Mouse (Mus musculus) heart, adult 11 months (tissue): Measurements from ENCODE around the gene Supt20.

Source experiments
- DNase-seq: peaks from one replicate; pipeline ENCODE4 v3.0.0; 2022

Supt20 gene

DNA sequence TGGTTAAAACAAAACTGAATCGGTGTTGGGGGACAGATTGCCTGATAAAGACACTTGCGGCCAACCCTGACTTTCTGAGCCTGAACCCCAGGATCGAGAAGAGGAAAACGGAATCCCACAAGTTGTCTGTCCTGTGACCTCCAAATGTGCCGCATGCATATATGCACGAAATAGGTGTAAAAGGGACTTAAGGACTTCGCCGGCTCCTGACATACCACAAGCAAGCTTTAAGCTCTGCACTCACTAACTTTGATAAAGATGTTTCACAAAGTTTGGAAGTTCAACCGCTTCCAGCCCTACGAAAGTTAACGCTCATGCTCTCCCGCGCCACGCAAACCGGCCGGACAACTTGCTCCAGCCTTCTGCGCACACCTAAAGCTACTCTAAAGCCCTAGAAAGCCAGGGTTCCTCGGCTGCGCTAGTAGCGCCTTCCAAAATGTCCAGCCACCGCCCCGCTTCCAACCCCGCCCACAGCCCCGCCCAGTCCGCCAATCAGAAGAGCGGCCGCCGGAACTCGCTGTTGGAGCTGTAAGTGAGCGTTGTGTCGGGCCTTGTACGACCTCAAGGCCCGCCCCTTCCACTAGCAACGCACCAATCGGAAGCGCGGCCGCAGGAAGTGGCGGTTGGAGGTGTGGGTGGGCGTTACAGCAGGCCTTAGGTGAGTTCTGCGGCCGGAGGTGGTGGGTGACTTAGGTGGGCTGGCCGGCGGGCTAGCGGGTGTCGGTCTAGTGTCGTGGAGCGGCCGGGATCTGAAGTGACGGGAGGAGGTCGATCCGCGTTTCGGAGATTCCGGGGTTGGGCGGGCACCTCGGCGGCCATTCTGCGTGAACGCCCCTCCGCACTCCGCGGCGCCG is at the start of gene Supt20:
Gene Supt20, plus strand, starts transcription at position 606 of the 854 bp plus-strand sequence.
- DNase-seq: peak; percentile 100

GRCm38 (mm10) chr3:54642851-54643250 is 49.8 kb upstream of the Supt20 start:
- DNase-seq: no peak

- peak; percentile 88 for DNase-seq
Observed at GRCm38 (mm10) chr3:54647583-54647982, 45.0 kb upstream of the Supt20 start.

- DNase-seq: peak; percentile 29
Observed at GRCm38 (mm10) chr3:54651576-54651975, 41.0 kb upstream of the Supt20 start.

DNA sequence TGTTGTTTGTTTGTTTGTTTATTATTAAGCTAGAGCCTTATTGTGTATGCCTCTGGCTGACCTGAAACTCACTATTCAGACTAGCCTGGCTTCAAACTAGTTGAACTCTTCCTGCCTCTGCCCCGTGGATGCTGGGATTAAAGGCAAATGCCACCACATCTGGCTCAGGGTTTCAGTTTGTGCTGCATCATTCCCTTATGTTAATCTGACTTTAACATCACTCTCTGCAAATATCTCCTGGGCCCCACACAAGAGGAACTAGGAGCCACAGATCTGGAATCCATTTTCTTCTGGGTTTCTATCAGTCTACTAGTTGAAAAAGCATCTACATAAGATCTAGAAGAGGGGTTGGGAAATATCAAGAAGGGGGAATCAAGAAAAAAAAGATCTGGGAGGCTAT is 38.4 kb upstream of the Supt20 start:
- DNase-seq: no peak

GRCm38 (mm10) chr3:54657090-54657489 is 35.5 kb upstream of the Supt20 start:
- DNase-seq: peak; percentile 40

DNA sequence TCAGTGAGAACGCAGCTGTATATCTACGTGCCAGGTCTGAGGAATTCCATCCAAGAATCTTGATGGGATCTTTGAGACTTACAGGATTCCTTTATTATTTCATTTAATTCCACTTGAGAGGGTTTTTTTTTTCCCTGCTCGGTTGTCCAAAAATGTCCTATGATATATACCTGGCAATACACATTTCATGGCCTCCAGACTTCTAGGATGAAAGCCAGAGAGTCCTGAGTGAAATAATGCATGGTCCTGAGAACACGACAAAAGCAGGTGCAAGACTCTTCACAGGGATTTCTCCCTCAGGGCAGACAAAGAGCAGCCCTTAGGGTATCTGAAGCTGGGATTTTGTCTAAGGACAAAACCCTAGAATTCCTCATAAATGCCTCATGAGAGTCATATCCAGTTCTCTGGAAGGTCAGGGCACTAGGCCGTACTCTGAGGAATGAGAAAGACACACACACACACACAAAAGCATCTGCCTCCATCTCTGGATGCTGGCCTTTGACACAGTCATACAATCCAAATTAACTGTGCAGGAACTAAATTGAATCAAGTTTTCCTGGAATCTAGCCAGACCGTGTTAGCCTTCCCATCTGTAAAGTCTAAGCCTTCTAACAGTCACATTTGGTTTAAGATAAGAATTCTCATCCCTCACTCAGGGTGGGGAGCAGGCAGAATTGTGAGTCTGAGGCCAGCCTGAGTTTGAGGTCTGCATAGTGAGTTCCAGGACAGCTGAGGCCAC is 34.5 kb upstream of the Supt20 start:
- DNase-seq: peak; percentile 70

DNA sequence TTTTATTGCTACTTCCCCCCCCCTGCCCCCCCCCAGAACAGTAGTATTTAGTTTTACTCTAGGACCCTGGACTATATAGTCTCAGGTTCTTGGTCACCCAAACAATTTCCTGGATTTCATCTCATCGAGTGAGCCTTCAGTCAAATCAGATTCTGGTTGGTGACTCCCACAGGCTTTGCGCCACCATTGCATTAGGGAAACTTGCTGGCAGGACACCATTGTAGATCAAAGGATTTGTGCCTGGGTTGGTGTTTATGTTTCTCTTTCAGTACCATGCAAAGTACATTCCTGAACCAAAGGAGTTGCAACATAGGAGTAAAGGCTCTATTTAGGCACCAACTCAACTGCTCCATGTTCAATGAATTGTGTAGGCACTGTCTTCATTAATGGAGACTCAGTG is 32.9 kb upstream of the Supt20 start:
- DNase-seq: peak; percentile 61

- DNase-seq: peak; percentile 78
Observed at GRCm38 (mm10) chr3:54662411-54662810, 30.2 kb upstream of the Supt20 start.

DNA sequence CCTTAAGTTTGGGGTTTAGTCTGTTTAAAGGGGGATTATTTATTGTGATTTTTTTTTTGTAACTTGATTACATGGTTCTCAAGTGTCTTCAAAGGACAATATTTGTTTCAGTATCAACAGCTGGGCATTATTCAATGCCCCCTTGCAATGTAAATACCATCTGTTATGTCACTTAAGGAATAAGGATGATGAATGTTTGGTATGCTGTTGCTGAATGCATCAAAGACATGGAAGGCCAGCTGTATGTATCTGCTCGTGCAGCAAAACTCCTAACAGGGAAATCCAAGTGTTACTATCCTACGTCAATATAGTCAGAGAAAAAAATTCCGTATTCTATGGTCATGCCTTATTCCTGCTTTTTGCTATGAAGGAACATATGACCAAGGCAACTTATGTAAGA is 24.5 kb upstream of the Supt20 start:
- DNase-seq: no peak

- DNase-seq: no peak
Observed at GRCm38 (mm10) chr3:54668722-54669121, 23.9 kb upstream of the Supt20 start.

- peak; percentile 40 for DNase-seq
Observed at GRCm38 (mm10) chr3:54669559-54669958, 23.0 kb upstream of the Supt20 start.

- peak; percentile 76 for DNase-seq
Observed at GRCm38 (mm10) chr3:54672111-54672510, 20.5 kb upstream of the Supt20 start.

DNA sequence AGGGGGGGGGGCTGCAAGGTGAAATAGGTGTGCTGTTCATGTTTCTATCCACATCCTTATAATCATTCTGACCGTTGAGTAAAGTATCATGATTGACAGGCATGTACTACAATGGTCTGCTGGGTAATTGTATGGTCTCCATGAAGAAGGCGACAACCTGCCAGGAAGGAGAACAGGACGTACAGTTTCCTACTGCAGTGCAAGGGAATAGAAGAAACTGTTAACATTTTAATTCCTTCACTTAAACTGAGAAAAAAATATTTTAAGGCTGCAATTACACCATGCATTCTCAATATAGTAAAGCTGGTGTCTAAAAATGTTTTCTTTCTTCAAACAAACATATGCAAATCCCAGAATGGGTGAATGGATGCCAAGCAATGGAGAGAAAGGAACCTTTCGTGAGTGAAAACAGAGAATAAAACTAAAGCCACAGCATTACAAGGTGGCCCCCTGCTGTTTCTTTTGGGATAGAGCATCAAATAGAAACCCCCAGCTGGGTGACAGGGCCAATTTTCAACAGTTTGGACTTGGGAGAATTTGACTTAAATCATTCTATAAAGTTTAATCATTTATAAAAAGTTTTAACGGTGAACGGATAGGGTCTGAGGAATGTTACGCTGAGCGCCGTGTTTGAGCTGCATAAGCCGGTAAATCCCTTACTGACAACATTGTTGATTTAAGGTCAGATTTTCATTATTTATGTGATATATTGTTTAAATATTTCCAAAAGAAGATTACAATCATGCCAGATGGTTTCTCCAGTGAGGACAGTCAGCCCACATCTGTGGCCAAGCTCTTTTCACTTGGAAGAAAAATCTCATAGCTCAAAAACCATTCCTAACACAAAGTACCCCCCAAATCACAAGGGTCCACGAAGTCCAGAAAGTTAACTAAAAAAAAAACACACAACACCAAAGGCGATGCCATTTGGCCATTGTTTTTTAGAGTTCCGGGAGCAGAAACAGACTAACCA is 19.8 kb upstream of the Supt20 start:
- DNase-seq: peak; percentile 64

DNA sequence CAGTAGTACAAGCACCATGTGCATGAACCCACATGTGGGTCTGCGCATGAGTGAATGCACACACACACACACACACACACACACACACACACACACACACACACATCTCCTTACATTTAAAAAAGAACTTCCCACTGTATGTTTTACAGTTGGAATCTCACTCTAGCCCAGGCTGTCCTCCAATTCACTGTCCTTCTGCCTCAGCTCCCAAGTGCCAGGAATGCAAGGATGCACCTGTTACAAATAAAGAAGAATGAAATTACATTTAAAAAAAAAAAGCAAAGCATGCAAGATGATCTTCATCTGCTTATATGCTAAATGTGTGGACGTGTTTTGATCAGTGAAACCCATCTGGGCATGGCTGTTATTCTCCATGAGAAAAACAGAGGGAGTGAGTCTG is 15.8 kb upstream of the Supt20 start:
- peak; percentile 21 for DNase-seq

GRCm38 (mm10) chr3:54681310-54682204 is 11.1 kb upstream of the Supt20 start:
- peak; percentile 17 for DNase-seq

- DNase-seq: no peak
Observed at GRCm38 (mm10) chr3:54685202-54685601, 7.4 kb upstream of the Supt20 start.

DNA sequence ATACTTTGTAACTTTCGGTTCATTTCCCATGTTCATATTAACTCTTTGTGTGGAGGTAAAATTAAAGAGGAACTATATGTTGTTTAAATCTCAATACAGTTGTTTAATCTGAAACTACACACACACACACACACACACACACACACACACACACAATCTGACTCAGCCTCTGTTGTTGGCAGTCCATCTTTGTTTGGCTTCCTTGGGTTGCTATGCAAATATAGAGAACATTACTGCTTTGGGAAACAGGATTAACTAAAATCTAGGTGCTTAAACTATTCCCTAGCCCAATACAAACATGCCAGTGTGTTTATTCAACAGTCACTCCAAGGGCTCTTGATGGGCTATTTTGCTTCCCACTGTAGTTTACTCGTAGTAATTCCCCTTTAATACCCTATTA is 5.4 kb upstream of the Supt20 start:
- DNase-seq: no peak

DNA sequence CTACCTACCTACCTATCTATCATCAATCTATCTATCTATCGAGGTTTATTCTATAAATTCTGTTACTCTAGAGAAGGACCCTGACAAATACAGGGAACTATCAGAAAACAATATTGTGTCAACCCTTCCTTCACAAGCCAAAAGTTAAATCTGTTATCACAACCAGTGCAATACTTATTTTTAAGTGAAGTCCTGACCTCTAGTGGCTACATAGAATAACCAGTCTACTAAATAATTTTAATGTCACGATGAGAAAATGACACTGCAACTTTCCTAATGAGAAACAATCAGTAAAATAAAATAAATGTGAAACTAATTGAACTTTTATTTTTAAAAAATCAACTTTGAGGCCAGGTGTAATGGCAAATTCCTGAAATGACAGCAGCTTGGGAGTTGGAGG is 3.5 kb upstream of the Supt20 start:
- DNase-seq: no peak

DNA sequence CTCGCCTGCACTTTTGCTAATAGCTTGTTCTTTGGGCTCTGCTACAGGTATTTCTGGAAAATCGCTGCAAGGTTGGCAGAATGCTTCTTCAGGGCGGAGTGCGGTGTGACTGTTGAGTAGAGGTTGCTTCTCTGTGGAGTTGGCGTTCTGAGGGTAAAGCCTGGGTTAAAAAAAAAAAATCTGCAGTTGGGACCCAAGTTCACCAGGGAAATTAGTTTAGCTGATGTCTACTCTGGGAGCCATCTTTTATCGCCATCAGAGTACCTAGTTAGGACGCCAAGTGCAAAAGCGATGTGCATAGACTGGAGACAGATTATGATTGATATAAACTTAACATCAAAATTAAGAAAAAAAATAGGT is 429 bp downstream of the Supt20 start:
- DNase-seq: no peak

DNA sequence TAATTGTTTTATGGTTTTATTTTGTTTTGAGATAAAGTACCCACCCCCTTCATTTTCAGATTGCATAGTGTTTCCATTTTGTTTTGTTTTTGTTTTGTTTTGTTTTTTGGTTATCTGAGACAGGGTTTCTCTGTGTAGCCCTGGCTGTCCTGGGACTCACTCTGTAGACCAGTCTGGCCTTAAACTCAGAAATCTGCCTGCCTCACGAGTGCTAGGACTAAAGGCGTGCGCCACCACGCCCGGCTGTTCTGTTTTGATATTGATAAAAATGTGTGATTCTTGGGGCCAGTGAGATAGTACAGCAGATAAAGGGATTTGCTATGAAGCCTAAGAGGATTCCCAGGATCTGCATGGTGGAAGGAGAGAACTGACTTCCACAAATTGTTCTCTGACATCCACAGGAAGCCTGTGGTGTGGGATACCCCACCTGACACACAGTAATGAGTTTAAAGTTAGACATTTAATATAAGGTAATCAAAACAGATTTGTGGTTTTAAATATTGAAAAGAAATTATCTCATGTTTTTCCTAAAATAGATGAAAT is 7.2 kb downstream of the Supt20 start:
- peak; percentile 79 for DNase-seq

GRCm38 (mm10) chr3:54704106-54704505 is 11.5 kb downstream of the Supt20 start:
- DNase-seq: peak; percentile 61
